18 mouse cellular contexts compared by ENCODE assay signal in genomic region chr14:61874206-61874605, GRCm38 (mm10).
DNase-seq lines count a peak whose midpoint lies in the region; ATAC-seq lines count a peak whose summit lies in the region.
"Had no signal": no experiment of that assay in that cellular context is flagged by ENCODE, and none has a peak within 500 bp of the region (broad histone marks: within the 10 kb centered on the region; RNA-seq: fewer than 3 reads in every experiment).

No protein-coding gene starts in this region.

- H3K9me3 ChIP-seq in limb, embryonic 12.5 days: no peaks in the 10 kb centered on the region
- no peaks in the 10 kb centered on the region for H3K9me3 ChIP-seq in liver, embryonic 11.5 days (ENCODE audit: control insufficient read depth, low read length)
- H3K9me3 ChIP-seq: embryonic facial prominence, embryonic 10.5 days; forebrain, embryonic 13.5 days; heart, embryonic 12.5 days; hindbrain, embryonic 10.5 days had no signal

- H3K27ac ChIP-seq in limb, embryonic 12.5 days: peak overlapping the region; percentile 41; the same call in 1 of the 2 replicates
- H3K27ac ChIP-seq in liver, embryonic 11.5 days (ENCODE audit: low read depth, low read length): no peak overlapping the region
- H3K27ac ChIP-seq: embryonic facial prominence, embryonic 10.5 days; forebrain, embryonic 13.5 days; heart, adult 2 months; hindbrain, embryonic 10.5 days; hindbrain, embryonic 14.5 days had no signal

- DNase-seq in 416B (ENCODE audit: low read depth): peak; percentile 11
- DNase-seq in adrenal gland, adult 2 months: peak; percentile 81
- DNase-seq in adrenal gland, postnatal 25 days: peak; percentile 23
- no peak for DNase-seq in right cerebral cortex, postnatal 14 days
- no peak for DNase-seq in liver, embryonic 11.5 days (ENCODE audit: low spot score)
- DNase-seq: cerebellum, adult 18-20 months; cerebellum, postnatal 10 days; forebrain, postnatal 0 days; heart, adult 2 months; kidney, adult 8-10 months had no signal

- H3K4me1 ChIP-seq in limb, embryonic 12.5 days (replicated peaks): peaks cover 11% of the 10 kb centered on the region
- H3K4me1 ChIP-seq in liver, embryonic 11.5 days (replicated peaks; ENCODE audit: control insufficient read depth, insufficient read depth, low read length): no peaks in the 10 kb centered on the region
- H3K4me1 ChIP-seq: forebrain, embryonic 13.5 days; heart, embryonic 12.5 days had no signal

- no peak overlapping the region for H3K4me3 ChIP-seq in limb, embryonic 12.5 days (replicated peaks)
- H3K4me3 ChIP-seq in liver, embryonic 11.5 days (ENCODE audit: low read depth, low read length): no peak overlapping the region
- H3K4me3 ChIP-seq: embryonic facial prominence, embryonic 10.5 days; forebrain, embryonic 13.5 days; heart, adult 2 months; heart, embryonic 12.5 days; hindbrain, embryonic 10.5 days had no signal

- no peaks in the 10 kb centered on the region for H3K27me3 ChIP-seq in limb, embryonic 12.5 days
- H3K27me3 ChIP-seq in liver, embryonic 11.5 days (replicated peaks; ENCODE audit: control insufficient read depth, insufficient read depth, low read length): no peaks in the 10 kb centered on the region
- H3K27me3 ChIP-seq: forebrain, embryonic 13.5 days; heart, embryonic 12.5 days; Patski had no signal

- H3K36me3 ChIP-seq in limb, embryonic 12.5 days: no peaks in the 10 kb centered on the region
- no peaks in the 10 kb centered on the region for H3K36me3 ChIP-seq in liver, embryonic 11.5 days (ENCODE audit: control insufficient read depth, insufficient read depth, low read length)
- H3K36me3 ChIP-seq: embryonic facial prominence, embryonic 10.5 days; heart, embryonic 12.5 days; hindbrain, embryonic 10.5 days had no signal

- H3K9ac ChIP-seq in limb, embryonic 12.5 days (replicated peaks): no peak overlapping the region
- no peak overlapping the region for H3K9ac ChIP-seq in liver, embryonic 11.5 days (ENCODE audit: low read depth, low read length)
- H3K9ac ChIP-seq: forebrain, embryonic 13.5 days; forebrain, postnatal 0 days; heart, embryonic 12.5 days; hindbrain, embryonic 14.5 days had no signal

- H3K4me2 ChIP-seq in limb, embryonic 12.5 days: no peak overlapping the region
- no peak overlapping the region for H3K4me2 ChIP-seq in liver, embryonic 11.5 days
- H3K4me2 ChIP-seq: forebrain, embryonic 13.5 days; heart, embryonic 12.5 days; hindbrain, embryonic 14.5 days had no signal

- ATAC-seq in limb, embryonic 12.5 days (ENCODE audit: insufficient number of reproducible peaks, insufficient read depth, low FRiP score, low TSS enrichment, low read depth): no peak
- no peak for ATAC-seq in liver, embryonic 11.5 days (replicated peaks; ENCODE audit: low FRiP score)
- ATAC-seq in activated CD4-positive, CD25-positive, alpha-beta regulatory T cell, adult 4 months: no peak
- ATAC-seq: forebrain, embryonic 13.5 days; forebrain, postnatal 0 days; Patski had no signal

Comparison
In these comparisons a context has a peak if more than half of its experiments do, and no peak if none do; other contexts are left out.
1. DNase-seq: peak in 416B (single experiment), adrenal gland, adult 2 months (single experiment) and adrenal gland, postnatal 25 days (single experiment); none in right cerebral cortex, postnatal 14 days (single experiment) and liver, embryonic 11.5 days (single experiment).